Comparison of ENCODE assay signal across 26 mouse cellular contexts in genomic region chr3:27197816-27198215, GRCm38 (mm10).
"Had no signal": no experiment of that assay in that cellular context is flagged by ENCODE, and none has a peak within 500 bp of the region (broad histone marks: within the 10 kb centered on the region; RNA-seq: fewer than 3 reads in every experiment).

No protein-coding gene starts in this region.

- H3K9ac ChIP-seq: heart, embryonic 12.5 days; hindbrain, embryonic 12.5 days; hindbrain, embryonic 14.5 days; intestine, embryonic 15.5 days; kidney, embryonic 15.5 days; limb, embryonic 12.5 days; liver, embryonic 13.5 days; liver, embryonic 15.5 days had no signal

- DNase-seq: gastrocnemius, postnatal 14 days; gastrocnemius, postnatal 36 days; heart, adult 18-20 months; heart, postnatal 10 days; heart, postnatal 4 days; kidney, adult 9 months; kidney, postnatal 25 days; kidney, postnatal 4 days; liver; liver, embryonic 13.5 days had no signal

- H3K4me2 ChIP-seq: heart, embryonic 12.5 days; hindbrain, embryonic 12.5 days; hindbrain, embryonic 14.5 days; intestine, embryonic 15.5 days; kidney, embryonic 15.5 days; limb, embryonic 12.5 days; liver, embryonic 11.5 days; liver, embryonic 13.5 days; liver, embryonic 15.5 days had no signal

- H3K27me3 ChIP-seq: heart, embryonic 12.5 days; hindbrain, embryonic 12.5 days; intestine, embryonic 15.5 days; kidney, embryonic 15.5 days; limb, embryonic 12.5 days; liver, embryonic 13.5 days; liver, embryonic 15.5 days had no signal

- H3K36me3 ChIP-seq: heart, embryonic 10.5 days; heart, embryonic 12.5 days; hindbrain, embryonic 10.5 days; hindbrain, embryonic 12.5 days; intestine, embryonic 15.5 days; kidney, embryonic 15.5 days; limb, embryonic 10.5 days; limb, embryonic 12.5 days; liver, embryonic 13.5 days; liver, embryonic 15.5 days had no signal

- H3K27ac ChIP-seq: heart, embryonic 10.5 days; hindbrain, embryonic 10.5 days; hindbrain, embryonic 12.5 days; hindbrain, embryonic 14.5 days; intestine, embryonic 15.5 days; layer of hippocampus, adult 2 months; left cerebral cortex, adult 2 months; limb, embryonic 10.5 days; limb, embryonic 12.5 days; liver, embryonic 13.5 days; liver, embryonic 15.5 days had no signal

- H3K4me1 ChIP-seq: hindbrain, embryonic 12.5 days; intestine, embryonic 15.5 days; limb, embryonic 12.5 days had no signal

- H3K4me3 ChIP-seq: heart, embryonic 10.5 days; heart, embryonic 12.5 days; hindbrain, embryonic 10.5 days; hindbrain, embryonic 12.5 days; intestine, embryonic 15.5 days; kidney, embryonic 15.5 days; layer of hippocampus, adult 2 months; left cerebral cortex, adult 2 months; limb, embryonic 10.5 days; limb, embryonic 12.5 days; liver, embryonic 13.5 days; liver, embryonic 15.5 days had no signal

- H3K9me3 ChIP-seq: heart, embryonic 10.5 days; heart, embryonic 12.5 days; hindbrain, embryonic 10.5 days; hindbrain, embryonic 12.5 days; intestine, embryonic 15.5 days; kidney, embryonic 15.5 days; limb, embryonic 10.5 days; limb, embryonic 12.5 days; liver, embryonic 13.5 days; liver, embryonic 15.5 days had no signal

- ATAC-seq: hindbrain, embryonic 16.5 days; inflammation-experienced regulatory T-cells, adult 6 months; intestine, embryonic 15.5 days; intestine, postnatal 0 days had no signal
